Mouse (Mus musculus) left cerebral cortex, postnatal 25 days (tissue): Measurements from ENCODE around the gene Ifitm5. TPM values are rescaled to one million over a fixed set of nuclear protein-coding genes. Genes with fewer than 3 reads are reported as not detected.

ENCODE experiments used
- DNase-seq, 2 experiments: peaks; one replicate each; pipeline ENCODE4 v3.0.0; 2022; ENCODE audit warnings: low spot score in 2 of 2, mixed read lengths in 1 of 2
- intact Hi-C: fragments of 180-260 bp; cut with DNase I; formaldehyde crosslinking; loops from one replicate; pipeline ENCODE4 v1.15.1; 2025
- total RNA-seq, 2 experiments: library from RNA; stranded (reverse); gene quantifications; 2 replicates each; pipeline ENCODE4 v1.2.3; 2021

Gene Ifitm5
- total RNA-seq, 2 experiments from 2014 or later, result not detected

GRCm38 (mm10) chr7:140912293-140912692, 37.8 kb downstream of the Ifitm5 start:
- intact Hi-C loops, result no loop called here
- peak in 1 of 2 experiments; percentile 73 for DNase-seq

- intact Hi-C loops, result loop anchor here (1.0 kb wide), 1 partner anchor 140 kb away; no protein-coding TSS in a partner anchor
- peak; percentile 62 to 64 for DNase-seq
Measured at GRCm38 (mm10) chr7:140908634-140909107, 41.4 kb downstream of the Ifitm5 start.

GRCm38 (mm10) chr7:140908181-140908580, 41.9 kb downstream of the Ifitm5 start:
- DNase-seq, result no peak
- intact Hi-C loops, result loop anchor here (1.0 kb wide), 1 partner anchor 140 kb away; no protein-coding TSS in a partner anchor

- DNase-seq, result no peak
- intact Hi-C loops, result loop anchor here (1.0 kb wide), 1 partner anchor 141 kb away; no protein-coding TSS in a partner anchor
Measured at GRCm38 (mm10) chr7:140907697-140908096, 42.4 kb downstream of the Ifitm5 start.

- intact Hi-C loops, result no loop called here
- DNase-seq, result no peak
Measured at GRCm38 (mm10) chr7:140907131-140907530, 43.0 kb downstream of the Ifitm5 start.

GRCm38 (mm10) chr7:140905642-140906081, 44.4 kb downstream of the Ifitm5 start:
- no peak for DNase-seq
- intact Hi-C loops, result no loop called here

- peak; percentile 60 to 71 for DNase-seq
- intact Hi-C loops, result loop anchor here (1.0 to 2.0 kb wide), 2 partner anchors 59 to 274 kb away; no protein-coding TSS in a partner anchor
Measured at GRCm38 (mm10) chr7:140903212-140903611, 46.9 kb downstream of the Ifitm5 start.

GRCm38 (mm10) chr7:140902036-140902875, 47.8 kb downstream of the Ifitm5 start:
- intact Hi-C loops, result loop anchor here (2.0 kb wide), 1 partner anchor 275 kb away; no protein-coding TSS in a partner anchor
- DNase-seq, result no peak

GRCm38 (mm10) chr7:140900220-140900619, 49.9 kb downstream of the Ifitm5 start, which contains the start of gene Cox8b:
Cox8b (minus strand) TSS chr7:140900446.
- intact Hi-C loops, result no loop called here
- no peak for DNase-seq

GRCm38 (mm10) chr7:140899121-140899520, 51.0 kb downstream of the Ifitm5 start:
- no peak for DNase-seq
- intact Hi-C loops, result no loop called here

Other genes with a start within 250 kb of the Ifitm5 start
- not detected for gene Cyp2e1, start 186.6 kb downstream of the Ifitm5 start, total RNA-seq
- gene Syce1, start 162.4 kb downstream of the Ifitm5 start, total RNA-seq, result not detected
- 10 to 100 TPM; 23.6 to 24.7 TPM for gene Zfp941, start 128.1 kb downstream of the Ifitm5 start, total RNA-seq
- gene Urah, start 115.3 kb downstream of the Ifitm5 start, total RNA-seq, result 1 to 10 TPM; 2.7 to 4.1 TPM
- gene Scgb1c1, start 104.7 kb downstream of the Ifitm5 start, total RNA-seq, result not detected
- not detected for gene Odf3, start 102.5 kb downstream of the Ifitm5 start, total RNA-seq
- gene Gm45785, start 94.0 kb downstream of the Ifitm5 start, total RNA-seq, result 1 to 10 TPM; 1.2 to 1.8 TPM
- 10 to 100 TPM; 66.0 to 70.0 TPM for gene Ric8a, start 93.3 kb downstream of the Ifitm5 start, total RNA-seq
- 10 to 100 TPM; 25.9 to 28.1 TPM for gene Bet1l, start 92.7 kb downstream of the Ifitm5 start, total RNA-seq
- gene Psmd13, start 68.3 kb downstream of the Ifitm5 start, total RNA-seq, result 100 to 1,000 TPM; 116 TPM
- 10 to 100 TPM; 77.1 to 78.2 TPM for gene Sirt3, start 68.0 kb downstream of the Ifitm5 start, total RNA-seq
- gene Cox8b, start 49.8 kb downstream of the Ifitm5 start, total RNA-seq, result 1 to 10 TPM in 1 of 2 experiments, not detected in 1; 1.2 TPM
- under 1 TPM; 0.41 to 0.73 TPM for gene Nlrp6, start 29.4 kb downstream of the Ifitm5 start, total RNA-seq
- gene Pgghg, start 8.9 kb downstream of the Ifitm5 start, total RNA-seq, result 1 to 10 TPM; 4.7 to 6.3 TPM
- gene Gm45717, start 5.6 kb upstream of the Ifitm5 start, total RNA-seq, result not detected
- 10 to 100 TPM; 11.7 to 15.7 TPM for gene Ifitm2, start 5.7 kb upstream of the Ifitm5 start, total RNA-seq
- 1 to 10 TPM; 1.7 to 2.9 TPM for gene Ifitm1, start 16.9 kb upstream of the Ifitm5 start, total RNA-seq
- 10 to 100 TPM in 1 of 2 experiments, 1 to 10 TPM in 1; 9.9 to 13.5 TPM for gene Ifitm3, start 60.5 kb upstream of the Ifitm5 start, total RNA-seq
- gene Ifitm6, start 67.6 kb upstream of the Ifitm5 start, total RNA-seq, result not detected
- gene Gm17387, start 78.8 kb upstream of the Ifitm5 start, total RNA-seq, result not detected
- gene B4galnt4, start 110.8 kb upstream of the Ifitm5 start, total RNA-seq, result 10 to 100 TPM; 79.6 to 84.3 TPM
- gene Pkp3, start 127.9 kb upstream of the Ifitm5 start, total RNA-seq, result under 1 TPM in 1 of 2 experiments, not detected in 1; 0.21 TPM
- 1 to 10 TPM; 2.9 to 3.2 TPM for gene Sigirr, start 150.3 kb upstream of the Ifitm5 start, total RNA-seq
- not detected for gene Ano9, start 167.5 kb upstream of the Ifitm5 start, total RNA-seq
- gene Ptdss2, start 172.1 kb upstream of the Ifitm5 start, total RNA-seq, result 10 to 100 TPM; 47.3 to 53.6 TPM
- gene Rnh1, start 222.6 kb upstream of the Ifitm5 start, total RNA-seq, result 10 to 100 TPM; 30.5 to 32.9 TPM
- 100 to 1,000 TPM; 279 to 287 TPM for gene Hras, start 243.7 kb upstream of the Ifitm5 start, total RNA-seq
- 1 to 10 TPM; 3.1 to 4.4 TPM for gene Lrrc56, start 243.9 kb upstream of the Ifitm5 start, total RNA-seq